Mouse (Mus musculus): ENCODE measurements around the gene Cd5l.
A peak's percentile ranks its signal among the peaks of the same experiment; 100 is the strongest.

Cd5l gene

GRCm38 (mm10) chr3:87409196-87409935 lies 51.7 kb downstream of the Cd5l start:
- no peak for DNase-seq

GRCm38 (mm10) chr3:87410605-87411004 lies 52.9 kb downstream of the Cd5l start:
- no peak for DNase-seq

GRCm38 (mm10) chr3:87411150-87411549 lies 53.5 kb downstream of the Cd5l start:
- DNase-seq = peak; percentile 84

- no peak for DNase-seq
Measured at GRCm38 (mm10) chr3:87420645-87421044, 63.0 kb downstream of the Cd5l start.
